Mouse (Mus musculus): ENCODE measurements around the gene Serpina3c. TPM values are rescaled to one million over a fixed set of nuclear protein-coding genes. Genes with fewer than 3 reads are reported as not detected.
"Not testable (repeated sequence)": the region's sequence is repeated elsewhere in the genome, so short reads cannot be mapped to it uniquely, and the experiment has no call there.

The Serpina3c gene
- polyA plus RNA-seq, 1 experiment from 2014 or later = not detected

- no peak overlapping the region for H3K4me3 ChIP-seq
- H3K36me3 ChIP-seq = no peaks in the 10 kb centered on the region
- no peak overlapping the region for H3K9ac ChIP-seq (replicated peaks)
- H3K4me2 ChIP-seq (replicated peaks) = no peak overlapping the region
- no peak overlapping the region for H3K27ac ChIP-seq (replicated peaks)
- no peak for ATAC-seq (ENCODE audit: low FRiP score, low read depth)
- H3K4me1 ChIP-seq = no peaks in the 10 kb centered on the region
- H3K9me3 ChIP-seq = no peaks in the 10 kb centered on the region
- H3K27me3 ChIP-seq = no peaks in the 10 kb centered on the region
- WGBS = 67% methylated on average over 1 of the region's 1 CpGs
These were observed 11.2 kb downstream of the Serpina3c start for GRCm38 (mm10) chr12:104142427-104142826.

- 83% methylated on average over 1 of the region's 1 CpGs for WGBS
- Histone ChIP-seq H3K4me1 (no peaks in the 10 kb centered on the region), H3K9ac (replicated peaks) (no peak overlapping the region), H3K27ac (replicated peaks) (no peak overlapping the region), H3K27me3 (no peaks in the 10 kb centered on the region), H3K9me3 (no peaks in the 10 kb centered on the region), H3K4me3 (no peak overlapping the region), H3K36me3 (no peaks in the 10 kb centered on the region), H3K4me2 (replicated peaks) (no peak overlapping the region)
- ATAC-seq (ENCODE audit: low FRiP score, low read depth) = no peak
These were observed 12.2 kb downstream of the Serpina3c start for GRCm38 (mm10) chr12:104141506-104141905.

GRCm38 (mm10) chr12:104140543-104141103 lies 13.0 kb downstream of the Serpina3c start:
- H3K27ac ChIP-seq (replicated peaks) = no peak overlapping the region
- WGBS = 94% methylated on average over 4 of the region's 4 CpGs
- no peaks in the 10 kb centered on the region for H3K27me3 ChIP-seq
- no peaks in the 10 kb centered on the region for H3K4me1 ChIP-seq
- H3K36me3 ChIP-seq = no peaks in the 10 kb centered on the region
- H3K4me2 ChIP-seq (replicated peaks) = no peak overlapping the region
- no peak overlapping the region for H3K9ac ChIP-seq (replicated peaks)
- H3K9me3 ChIP-seq = no peaks in the 10 kb centered on the region
- no peak overlapping the region for H3K4me3 ChIP-seq
- no peak for ATAC-seq (ENCODE audit: low FRiP score, low read depth)

- H3K27me3 ChIP-seq = no peaks in the 10 kb centered on the region
- H3K36me3 ChIP-seq = no peaks in the 10 kb centered on the region
- 93% methylated on average over 2 of the region's 2 CpGs for WGBS
- no peaks in the 10 kb centered on the region for H3K9me3 ChIP-seq
- no peak overlapping the region for H3K4me3 ChIP-seq
- H3K9ac ChIP-seq (replicated peaks) = no peak overlapping the region
- H3K4me2 ChIP-seq (replicated peaks) = no peak overlapping the region
- H3K27ac ChIP-seq (replicated peaks) = no peak overlapping the region
- no peak for ATAC-seq (ENCODE audit: low FRiP score, low read depth)
- H3K4me1 ChIP-seq = no peaks in the 10 kb centered on the region
These were observed 15.5 kb downstream of the Serpina3c start for GRCm38 (mm10) chr12:104138216-104138615.

GRCm38 (mm10) chr12:104131041-104131440 lies 22.6 kb downstream of the Serpina3c start:
- Histone ChIP-seq H3K36me3 (no peaks in the 10 kb centered on the region), H3K4me2 (replicated peaks) (no peak overlapping the region), H3K9ac (replicated peaks) (no peak overlapping the region), H3K27ac (replicated peaks) (no peak overlapping the region), H3K4me3 (no peak overlapping the region), H3K27me3 (no peaks in the 10 kb centered on the region), H3K4me1 (no peaks in the 10 kb centered on the region), H3K9me3 (no peaks in the 10 kb centered on the region)
- no peak for ATAC-seq (ENCODE audit: low FRiP score, low read depth)

- ATAC-seq (ENCODE audit: low FRiP score, low read depth) = no peak
- Histone ChIP-seq H3K27me3 (no peaks in the 10 kb centered on the region), H3K4me3 (no peak within 1 kb of the TSS), H3K4me1 (no peaks in the 10 kb centered on the region), H3K4me2 (replicated peaks) (no peak within 1 kb of the TSS), H3K27ac (replicated peaks) (no peak within 1 kb of the TSS), H3K9me3 (no peaks in the 10 kb centered on the region), H3K36me3 (no peaks in the 10 kb centered on the region), H3K9ac (replicated peaks) (no peak within 1 kb of the TSS)
- 88% methylated on average over 5 of the region's 5 CpGs for WGBS
These were observed 26.0 kb downstream of the Serpina3c start, which contains the start of gene Serpina3b for GRCm38 (mm10) chr12:104127696-104128095. TSS of gene Serpina3b (plus strand) at chr12:104127996.

GRCm38 (mm10) chr12:104125021-104125560 lies 28.6 kb downstream of the Serpina3c start:
- no peaks in the 10 kb centered on the region for H3K36me3 ChIP-seq
- 88% methylated on average over 5 of the region's 5 CpGs for WGBS
- H3K9me3 ChIP-seq = no peaks in the 10 kb centered on the region
- H3K27ac ChIP-seq (replicated peaks) = no peak overlapping the region
- H3K4me1 ChIP-seq = no peaks in the 10 kb centered on the region
- no peak overlapping the region for H3K4me2 ChIP-seq (replicated peaks)
- no peak for ATAC-seq (ENCODE audit: low FRiP score, low read depth)
- no peak overlapping the region for H3K9ac ChIP-seq (replicated peaks)
- no peaks in the 10 kb centered on the region for H3K27me3 ChIP-seq
- no peak overlapping the region for H3K4me3 ChIP-seq

- no peak overlapping the region for H3K4me2 ChIP-seq (replicated peaks)
- H3K4me3 ChIP-seq = no peak overlapping the region
- no peak overlapping the region for H3K9ac ChIP-seq (replicated peaks)
- no peaks in the 10 kb centered on the region for H3K4me1 ChIP-seq
- H3K27ac ChIP-seq (replicated peaks) = no peak overlapping the region
- no peak for ATAC-seq (ENCODE audit: low FRiP score, low read depth)
- no peaks in the 10 kb centered on the region for H3K27me3 ChIP-seq
- 76% methylated on average over 2 of the region's 2 CpGs for WGBS
- no peaks in the 10 kb centered on the region for H3K36me3 ChIP-seq
- no peaks in the 10 kb centered on the region for H3K9me3 ChIP-seq
These were observed 29.7 kb downstream of the Serpina3c start for GRCm38 (mm10) chr12:104123996-104124395.

GRCm38 (mm10) chr12:104123097-104123496 lies 30.6 kb downstream of the Serpina3c start:
- Histone ChIP-seq H3K9ac (replicated peaks) (no peak overlapping the region), H3K27ac (replicated peaks) (no peak overlapping the region), H3K36me3 (no peaks in the 10 kb centered on the region), H3K4me2 (replicated peaks) (no peak overlapping the region), H3K4me1 (no peaks in the 10 kb centered on the region), H3K4me3 (no peak overlapping the region), H3K9me3 (no peaks in the 10 kb centered on the region), H3K27me3 (no peaks in the 10 kb centered on the region)
- 92% methylated on average over 1 of the region's 1 CpGs for WGBS
- ATAC-seq (ENCODE audit: low FRiP score, low read depth) = no peak

- 65% methylated on average over 3 of the region's 3 CpGs for WGBS
- no peak overlapping the region for H3K4me2 ChIP-seq (replicated peaks)
- ATAC-seq (ENCODE audit: low FRiP score, low read depth) = no peak
These were observed 38.6 kb downstream of the Serpina3c start for GRCm38 (mm10) chr12:104114921-104115579.

GRCm38 (mm10) chr12:104112333-104112732 lies 41.3 kb downstream of the Serpina3c start, which contains the start of gene Serpina3a:
TSS of gene Serpina3a (plus strand) at chr12:104112724.
- H3K9ac ChIP-seq (replicated peaks); H3K27me3 ChIP-seq; H3K36me3 ChIP-seq; H3K4me2 ChIP-seq (replicated peaks); ATAC-seq (ENCODE audit: low FRiP score, low read depth); H3K9me3 ChIP-seq; H3K4me1 ChIP-seq; H3K4me3 ChIP-seq; H3K27ac ChIP-seq (replicated peaks): not testable (repeated sequence)
- WGBS = 89% methylated on average over 11 of the region's 11 CpGs

More at GRCm38 (mm10) chr12:104114921-104115579, 38.6 kb downstream of the Serpina3c start:
- no peak overlapping the region for H3K27ac ChIP-seq (replicated peaks)
- H3K27me3 ChIP-seq = no peaks in the 10 kb centered on the region
- no peak overlapping the region for H3K4me3 ChIP-seq
- no peak overlapping the region for H3K9ac ChIP-seq (replicated peaks)
- no peaks in the 10 kb centered on the region for H3K9me3 ChIP-seq
- no peaks in the 10 kb centered on the region for H3K4me1 ChIP-seq
- no peaks in the 10 kb centered on the region for H3K36me3 ChIP-seq

- Histone ChIP-seq H3K4me1 (no peaks in the 10 kb centered on the region), H3K27ac (replicated peaks) (no peak overlapping the region), H3K27me3 (no peaks in the 10 kb centered on the region), H3K9me3 (no peaks in the 10 kb centered on the region), H3K9ac (replicated peaks) (no peak overlapping the region), H3K4me2 (replicated peaks) (no peak overlapping the region), H3K36me3 (no peaks in the 10 kb centered on the region), H3K4me3 (no peak overlapping the region)
- ATAC-seq (ENCODE audit: low FRiP score, low read depth) = no peak
- WGBS = 88% methylated on average over 2 of the region's 2 CpGs
These were observed 45.2 kb downstream of the Serpina3c start for GRCm38 (mm10) chr12:104108507-104108906.

Data from midbrain, embryonic 12.5 days (tissue).